Mouse (Mus musculus) spleen, postnatal 14 days (tissue): ENCODE data around the gene Zfp710.
A peak's percentile ranks its signal among the peaks of the same experiment; 100 is the strongest.
"Not testable (repeated sequence)": the region's sequence is repeated elsewhere in the genome, so short reads cannot be mapped to it uniquely, and the experiment has no call there.

Source experiments
- DNase-seq, 2 experiments: peaks; one replicate each; pipeline ENCODE4 v3.0.0; 2021 to 2022; ENCODE audit warnings: low spot score in 2 of 2

The Zfp710 gene

GRCm38 (mm10) chr7:80024521-80025390 lies at the start of gene Zfp710:
Zfp710 (plus strand) TSS chr7:80024814.
- peak; percentile 44 to 59 for DNase-seq

GRCm38 (mm10) chr7:79975316-79975715 lies 49.3 kb upstream of the Zfp710 start:
- no peak for DNase-seq

- DNase-seq = no peak
Observed at GRCm38 (mm10) chr7:79986717-79987116, 37.9 kb upstream of the Zfp710 start.

- no peak for DNase-seq
Observed at GRCm38 (mm10) chr7:79987745-79988144, 36.9 kb upstream of the Zfp710 start.

GRCm38 (mm10) chr7:79988466-79988865 lies 36.1 kb upstream of the Zfp710 start:
- DNase-seq = not testable (repeated sequence)

- DNase-seq = no peak
Observed at GRCm38 (mm10) chr7:79994476-79994875, 30.1 kb upstream of the Zfp710 start.

- no peak for DNase-seq
Observed at GRCm38 (mm10) chr7:79997761-79998160, 26.9 kb upstream of the Zfp710 start.

GRCm38 (mm10) chr7:80002353-80003055 lies 22.1 kb upstream of the Zfp710 start:
- DNase-seq = no peak

- DNase-seq = no peak
Observed at GRCm38 (mm10) chr7:80004776-80005554, 19.6 kb upstream of the Zfp710 start.

GRCm38 (mm10) chr7:80010680-80011079 lies 13.9 kb upstream of the Zfp710 start:
- no peak for DNase-seq

- DNase-seq = peak; percentile 35 to 69
Observed at GRCm38 (mm10) chr7:80011470-80011869, 13.1 kb upstream of the Zfp710 start.

- no peak for DNase-seq
Observed at GRCm38 (mm10) chr7:80013884-80014550, 10.6 kb upstream of the Zfp710 start.

- no peak for DNase-seq
Observed at GRCm38 (mm10) chr7:80014826-80015755, 9.5 kb upstream of the Zfp710 start.

GRCm38 (mm10) chr7:80018506-80019452 lies 5.8 kb upstream of the Zfp710 start:
- no peak for DNase-seq

GRCm38 (mm10) chr7:80023621-80024435 lies 786 bp upstream of the Zfp710 start:
- DNase-seq = peak in 1 of 2 experiments; percentile 31

- DNase-seq = peak in 1 of 2 experiments; percentile 20
Observed at GRCm38 (mm10) chr7:80025391-80026117, 940 bp downstream of the Zfp710 start.

GRCm38 (mm10) chr7:80026118-80026989 lies 1.7 kb downstream of the Zfp710 start:
- peak in 1 of 2 experiments; percentile 27 for DNase-seq
